Mouse (Mus musculus) neural tube, embryonic 12.5 days (tissue): Measurements from ENCODE around the gene Dctn3. TPM values are rescaled to one million over a fixed set of nuclear protein-coding genes. Genes with fewer than 3 reads are reported as not detected.
"Not testable (repeated sequence)": the region's sequence is repeated elsewhere in the genome, so short reads cannot be mapped to it uniquely, and the experiment has no call there.

Experiments
- ATAC-seq: fragments of 200-750 bp; cut with Nextera tagmentation; 2 replicates; pipeline ENCODE4 v1.8.0; 2017; ENCODE audit warnings: low read depth, mild to moderate bottlenecking, moderate TSS enrichment, moderate library complexity; ENCODE audit not compliant: low FRiP score
- H3K27ac ChIP-seq: fragments of 300-500 bp; sonication (generic); 2 replicates; pipeline ENCODE4 v1.5.1; 2016
- H3K27me3 ChIP-seq: fragments of 300-500 bp; sonication (generic); replicated peaks from 2 replicates; pipeline ENCODE4 v1.6.1; 2016; ENCODE audit warnings: mild to moderate bottlenecking
- H3K36me3 ChIP-seq: fragments of 300-500 bp; sonication (generic); 2 replicates; pipeline ENCODE4 v1.6.1; 2016; ENCODE audit warnings: mild to moderate bottlenecking
- H3K4me1 ChIP-seq: fragments of 300-500 bp; sonication (generic); 2 replicates; pipeline ENCODE4 v1.6.1; 2016
- H3K4me2 ChIP-seq: fragments of 300-500 bp; sonication (generic); replicated peaks from 2 replicates; pipeline ENCODE4 v1.6.1; 2016; ENCODE audit warnings: mild to moderate bottlenecking
- H3K4me3 ChIP-seq: fragments of 300-500 bp; sonication (generic); 2 replicates; pipeline ENCODE4 v1.5.1; 2016
- H3K9ac ChIP-seq: fragments of 300-500 bp; sonication (generic); 2 replicates; pipeline ENCODE4 v1.6.1; 2016; ENCODE audit warnings: mild to moderate bottlenecking
- H3K9me3 ChIP-seq: fragments of 300-500 bp; sonication (generic); 2 replicates; pipeline ENCODE4 v1.6.1; 2016; ENCODE audit warnings: mild to moderate bottlenecking
- WGBS: fragments of 180-500 bp; shearing (Covaris S2); methylation state at CpG from one replicate; pipeline ENCODE4 v1.1.7; 2016; 5-methylcytosine and 5-hydroxymethylcytosine counted together
- polyA plus RNA-seq: library from polyadenylated mRNA; unstranded; fragments of >200 nt; fragmentation: Nextera tagmentation; extraction: Ambion mirVana; gene quantifications from 2 replicates; pipeline ENCODE4 v1.2.1, GENCODE M21; 2016

Gene Dctn3
- polyA plus RNA-seq, 1 experiment from 2014 or later: 225 TPM

GRCm38 (mm10) chr4:41708192-41708745, 14.7 kb downstream of the Dctn3 start:
- H3K9me3 ChIP-seq: no peaks in the 10 kb centered on the region
- 44% methylated on average over 8 of the region's 8 CpGs for WGBS
- H3K4me1 ChIP-seq: peaks cover 40% of the 10 kb centered on the region
- no peak overlapping the region for H3K4me2 ChIP-seq
- H3K4me3 ChIP-seq: no peak overlapping the region
- peaks cover 11% of the 10 kb centered on the region; the same call in 1 of the 2 replicates for H3K36me3 ChIP-seq
- H3K27ac ChIP-seq: no peak overlapping the region
- H3K9ac ChIP-seq: no peak overlapping the region
- ATAC-seq: no peak
- 0 out of 2 replicates have a peak, but pooled peaks cover 8% of the 10 kb centered on the region for H3K27me3 ChIP-seq

GRCm38 (mm10) chr4:41707011-41707535, 15.9 kb downstream of the Dctn3 start:
- peaks cover 30% of the 10 kb centered on the region for H3K4me1 ChIP-seq

GRCm38 (mm10) chr4:41705922-41706754, 16.8 kb downstream of the Dctn3 start:
- no peak overlapping the region for H3K9ac ChIP-seq
- H3K27me3 ChIP-seq: 0 out of 2 replicates have a peak, but pooled peaks cover 8% of the 10 kb centered on the region
- H3K27ac ChIP-seq: no peak overlapping the region
- no peaks in the 10 kb centered on the region for H3K9me3 ChIP-seq
- H3K36me3 ChIP-seq: 0 out of 2 replicates have a peak, but pooled peaks cover 2% of the 10 kb centered on the region
- H3K4me2 ChIP-seq: peak overlapping the region; percentile 47; the same call in 1 of the 2 replicates
- no peak overlapping the region for H3K4me3 ChIP-seq
- H3K4me1 ChIP-seq: peaks cover 24% of the 10 kb centered on the region
- no peak; the same call in 1 of the 2 replicates for ATAC-seq
- 70% methylated on average over 19 of the region's 19 CpGs for WGBS

More at GRCm38 (mm10) chr4:41707011-41707535, 15.9 kb downstream of the Dctn3 start:
- H3K4me3 ChIP-seq: no peak overlapping the region
- whole genome bisulfite sequencing: under 1% methylated on average over 13 of the region's 13 CpGs
- no peaks in the 10 kb centered on the region for H3K9me3 ChIP-seq
- no peak overlapping the region for H3K9ac ChIP-seq
- ATAC-seq: peak; percentile 77
- H3K36me3 ChIP-seq: peaks cover 7% of the 10 kb centered on the region; the same call in 1 of the 2 replicates
- H3K27me3 ChIP-seq: 0 out of 2 replicates have a peak, but pooled peaks cover 8% of the 10 kb centered on the region
- H3K4me2 ChIP-seq: peak overlapping the region; percentile 47
- no peak overlapping the region for H3K27ac ChIP-seq

- Histone ChIP-seq H3K9ac (no peak overlapping the region), H3K9me3 (no peaks in the 10 kb centered on the region), H3K36me3 (no peaks in the 10 kb centered on the region), H3K4me2 (no peak overlapping the region), H3K27me3 (0 out of 2 replicates have a peak, but pooled peaks cover 8% of the 10 kb centered on the region), H3K27ac (no peak overlapping the region), H3K4me3 (no peak overlapping the region), H3K4me1 (peaks cover 24% of the 10 kb centered on the region)
- WGBS: 5% methylated on average over 5 of the region's 5 CpGs
- no peak for ATAC-seq
Measured at GRCm38 (mm10) chr4:41704651-41705050, 18.3 kb downstream of the Dctn3 start.

- H3K36me3 ChIP-seq, H3K27ac ChIP-seq, H3K9me3 ChIP-seq, ATAC-seq, H3K4me3 ChIP-seq, H3K4me2 ChIP-seq, H3K27me3 ChIP-seq, H3K9ac ChIP-seq: not testable (repeated sequence)
- 64% methylated on average over 2 of the region's 2 CpGs for WGBS
- H3K4me1 ChIP-seq: peaks cover 14% of the 10 kb centered on the region
Measured at GRCm38 (mm10) chr4:41702226-41702625, 20.7 kb downstream of the Dctn3 start.

GRCm38 (mm10) chr4:41700224-41700623, 22.7 kb downstream of the Dctn3 start:
- H3K9me3 ChIP-seq, H3K27me3 ChIP-seq, H3K9ac ChIP-seq, H3K4me1 ChIP-seq, H3K36me3 ChIP-seq, H3K4me2 ChIP-seq, H3K4me3 ChIP-seq, ATAC-seq, H3K27ac ChIP-seq: not testable (repeated sequence)
- WGBS: 61% methylated on average over 7 of the region's 8 CpGs

GRCm38 (mm10) chr4:41699783-41700182, 23.2 kb downstream of the Dctn3 start, which contains the start of gene Il11ra1:
Gene Il11ra1 (plus strand): TSS chr4:41699989.
- H3K9me3 ChIP-seq, H3K4me3 ChIP-seq, H3K27me3 ChIP-seq, ATAC-seq, H3K9ac ChIP-seq, H3K36me3 ChIP-seq, H3K4me1 ChIP-seq, H3K27ac ChIP-seq: not testable (repeated sequence)
- peak within 1 kb of the TSS; percentile 41; the same call in 1 of the 2 replicates for H3K4me2 ChIP-seq
- 79% methylated on average over 10 of the region's 10 CpGs for WGBS

GRCm38 (mm10) chr4:41698421-41699016, 24.5 kb downstream of the Dctn3 start:
- not testable (repeated sequence) for H3K4me3 ChIP-seq, H3K36me3 ChIP-seq, H3K9me3 ChIP-seq, H3K27me3 ChIP-seq, H3K9ac ChIP-seq, H3K27ac ChIP-seq, ATAC-seq, H3K4me1 ChIP-seq
- H3K4me2 ChIP-seq: peak overlapping the region; percentile 41
- 6% methylated on average over 21 of the region's 32 CpGs for WGBS

- not testable (repeated sequence) for H3K4me3 ChIP-seq, H3K36me3 ChIP-seq, H3K27me3 ChIP-seq, H3K9me3 ChIP-seq, H3K27ac ChIP-seq, H3K4me1 ChIP-seq, ATAC-seq, H3K9ac ChIP-seq
- whole genome bisulfite sequencing: 16% methylated on average over 27 of the region's 40 CpGs
- peak within 1 kb of the TSS; percentile 51 for H3K4me2 ChIP-seq
Measured at GRCm38 (mm10) chr4:41696930-41697841, 25.8 kb downstream of the Dctn3 start, which contains the start of gene Cntfr. Gene Cntfr (minus strand): TSS chr4:41697089.

GRCm38 (mm10) chr4:41696452-41696851, 26.5 kb downstream of the Dctn3 start:
- not testable (repeated sequence) for H3K27me3 ChIP-seq, H3K4me1 ChIP-seq, ATAC-seq, H3K4me3 ChIP-seq, H3K4me2 ChIP-seq, H3K27ac ChIP-seq, H3K9me3 ChIP-seq, H3K36me3 ChIP-seq, H3K9ac ChIP-seq
- WGBS: 3% methylated on average over 14 of the region's 15 CpGs

- not testable (repeated sequence) for H3K9ac ChIP-seq, ATAC-seq, H3K27ac ChIP-seq, H3K4me3 ChIP-seq, H3K36me3 ChIP-seq, H3K9me3 ChIP-seq, H3K27me3 ChIP-seq, H3K4me1 ChIP-seq
- peak overlapping the region; percentile 51 for H3K4me2 ChIP-seq
- WGBS: under 1% methylated on average over 15 of the region's 38 CpGs
Measured at GRCm38 (mm10) chr4:41695800-41696199, 27.2 kb downstream of the Dctn3 start.
